Mouse (Mus musculus) G1E (cell line): ENCODE measurements around the gene Thada. TPM values are rescaled to one million over a fixed set of nuclear protein-coding genes. Genes with fewer than 3 reads are reported as not detected.
"Not testable (repeated sequence)": the region's sequence is repeated elsewhere in the genome, so short reads cannot be mapped to it uniquely, and the experiment has no call there.

ENCODE experiments used
- ATAC-seq: 2 replicates; pipeline ENCODE4 v1.8.0; 2016; ENCODE audit warnings: mild to moderate bottlenecking; ENCODE audit not compliant: insufficient number of reproducible peaks, poor library complexity, low FRiP score, severe bottlenecking; ENCODE audit errors: extremely low read depth
- DNase-seq: peaks from one replicate; pipeline ENCODE4 v3.0.0; 2012; ENCODE audit warnings: low spot score
- H3K27me3 ChIP-seq: 2 replicates; pipeline ENCODE4 v1.6.1; 2012; ENCODE audit warnings: mild to moderate bottlenecking, low read length, inconsistent platforms; ENCODE audit not compliant: insufficient read depth
- H3K36me3 ChIP-seq: replicated peaks from 2 replicates; pipeline ENCODE3; 2012; ENCODE audit warnings: mild to moderate bottlenecking, inconsistent platforms
- H3K4me1 ChIP-seq: 2 replicates; pipeline ENCODE4 v1.6.1; 2012; ENCODE audit warnings: low read depth, low read length, inconsistent platforms, mixed read lengths; ENCODE audit not compliant: insufficient read depth
- H3K4me3 ChIP-seq: 2 replicates; pipeline ENCODE4 v1.5.1; 2012; ENCODE audit warnings: low read depth, mild to moderate bottlenecking, inconsistent platforms, low read length, moderate library complexity, mixed read lengths
- H3K9me3 ChIP-seq: replicated peaks from 2 replicates; pipeline ENCODE4 v1.6.1; 2012; ENCODE audit warnings: inconsistent platforms
- CTCF ChIP-seq: IDR thresholded peaks from 2 replicates; pipeline ENCODE4 v1.5.1; 2012; ENCODE audit warnings: low read depth, low read length, inconsistent platforms, mixed read lengths
- GATA1 ChIP-seq: IDR thresholded peaks from 2 replicates; pipeline ENCODE4 v1.6.1; 2012; ENCODE audit warnings: borderline replicate concordance, low read length, inconsistent platforms, mixed read lengths
- GATA2 ChIP-seq: IDR thresholded peaks from 2 replicates; pipeline ENCODE4 v1.6.1; 2012; ENCODE audit warnings: low read depth, low read length, inconsistent platforms, borderline replicate concordance
- POLR2AphosphoS5 ChIP-seq: IDR thresholded peaks from 2 replicates; pipeline ENCODE4 v1.6.1; 2012; ENCODE audit warnings: low read depth, low read length, inconsistent platforms; ENCODE audit not compliant: insufficient replicate concordance
- TAL1 ChIP-seq: conservative IDR thresholded peaks from 2 replicates; pipeline ENCODE4 v1.6.1; 2012; ENCODE audit warnings: low read depth, low read length, inconsistent platforms, mixed read lengths
- polyA plus RNA-seq: library from polyadenylated mRNA; stranded (reverse); fragments of >175 nt; gene quantifications from 2 replicates; pipeline ENCODE4 v1.2.3, GENCODE M21; 2012
- total RNA-seq, 2 experiments: library from RNA; stranded (forward) in 1 of 2; stranded (reverse) in 1 of 2; fragments of 200-1000 nt in 1 of 2; fragments of >200 nt in 1 of 2; fragmentation: Nextera tagmentation in 1 of 2; gene quantifications; 2 replicates each; pipeline ENCODE4 v1.2.3; 2014 to 2017

Gene Thada
- total and polyA plus RNA-seq, 3 experiments, result 2.8 to 55.2 (median 28.1) TPM

DNA sequence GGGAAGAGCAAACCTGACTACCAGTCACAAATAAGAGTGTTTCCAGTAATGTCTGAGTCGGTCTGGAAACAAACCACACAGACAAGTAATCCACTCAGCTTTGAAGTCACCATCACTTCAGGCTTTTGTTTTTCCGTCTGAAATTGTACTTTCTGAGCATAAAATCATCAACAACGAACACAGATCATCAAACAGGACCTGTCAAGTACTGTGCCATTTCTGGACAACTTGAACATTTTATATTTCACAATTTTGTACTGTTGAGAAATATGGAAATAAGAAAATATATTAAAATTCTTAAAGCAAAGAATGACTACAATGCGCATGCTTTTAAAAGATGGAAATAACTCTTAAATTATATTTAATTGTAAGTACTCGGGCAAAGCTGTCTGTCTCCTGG lies 161.9 kb downstream of the Thada start:
- no peak overlapping the region for H3K4me3 ChIP-seq
- no peak for ATAC-seq
- no peak for TF ChIP-seq POLR2AphosphoS5
- TF ChIP-seq TAL1, result no peak
- TF ChIP-seq GATA2, result no peak
- TF ChIP-seq GATA1, result no peak
- TF ChIP-seq CTCF, result no peak

DNA sequence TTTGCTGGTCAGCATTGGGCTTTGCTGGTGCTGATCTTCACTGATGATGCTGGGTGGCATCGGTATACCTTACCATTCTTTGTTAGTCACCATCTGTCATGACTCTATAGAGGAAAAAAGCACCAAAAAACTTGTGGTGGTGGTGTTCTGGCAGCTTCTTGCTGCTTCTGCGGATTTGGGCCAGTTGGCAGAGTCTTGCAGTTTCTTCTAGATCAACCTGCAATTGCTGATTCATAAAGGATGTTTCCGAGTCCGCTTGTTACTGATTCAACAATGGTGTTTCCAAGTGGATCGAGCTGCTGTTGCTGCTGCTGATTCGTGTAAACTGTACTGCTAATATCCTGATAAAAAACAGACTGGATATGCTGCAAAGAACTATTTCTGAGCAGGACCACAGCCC lies 168.0 kb downstream of the Thada start:
- Histone ChIP-seq H3K9me3 (no peaks in the 10 kb centered on the region), H3K4me3 (no peak overlapping the region), H3K36me3 (peaks cover 65% of the 10 kb centered on the region), H3K4me1 (no peaks in the 10 kb centered on the region), H3K27me3 (no peaks in the 10 kb centered on the region)
- DNase-seq (no peak), ATAC-seq (no peak)
- TF ChIP-seq CTCF (no peak), GATA1 (no peak), POLR2AphosphoS5 (no peak), TAL1 (no peak), GATA2 (no peak)

More for the DNA sequence above, 161.9 kb downstream of the Thada start:
- peaks cover 81% of the 10 kb centered on the region for H3K36me3 ChIP-seq
- DNase-seq, result no peak
- no peaks in the 10 kb centered on the region for H3K27me3 ChIP-seq
- H3K4me1 ChIP-seq, result no peaks in the 10 kb centered on the region
- no peaks in the 10 kb centered on the region for H3K9me3 ChIP-seq

DNA sequence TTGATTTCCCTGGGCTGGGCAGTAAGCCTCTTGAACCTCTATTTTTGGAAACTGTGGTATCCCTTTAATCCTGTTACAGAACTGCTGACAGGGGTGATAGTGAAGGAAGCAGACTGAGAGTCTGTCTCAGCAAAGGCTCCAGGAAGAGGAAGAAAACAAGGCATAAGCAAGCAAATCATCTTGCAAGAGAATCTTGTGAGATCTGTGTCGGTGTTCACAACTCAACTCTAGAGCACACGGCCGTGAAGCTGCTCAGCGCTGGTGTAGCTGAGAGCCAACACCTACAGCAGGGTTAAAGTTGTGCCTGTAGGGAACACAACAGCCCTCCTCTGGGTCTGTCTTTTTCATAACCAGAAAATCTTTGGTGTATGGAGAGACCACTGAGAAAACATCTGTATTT lies 172.8 kb downstream of the Thada start:
- H3K9me3 ChIP-seq, result no peaks in the 10 kb centered on the region
- DNase-seq, result no peak
- no peak for ATAC-seq
- no peaks in the 10 kb centered on the region for H3K4me1 ChIP-seq
- no peak overlapping the region for H3K4me3 ChIP-seq
- H3K36me3 ChIP-seq, result peaks cover 56% of the 10 kb centered on the region
- no peak for TF ChIP-seq CTCF
- TF ChIP-seq TAL1, result no peak
- no peak for TF ChIP-seq GATA2
- TF ChIP-seq POLR2AphosphoS5, result no peak
- TF ChIP-seq GATA1, result no peak
- H3K27me3 ChIP-seq, result no peaks in the 10 kb centered on the region

DNA sequence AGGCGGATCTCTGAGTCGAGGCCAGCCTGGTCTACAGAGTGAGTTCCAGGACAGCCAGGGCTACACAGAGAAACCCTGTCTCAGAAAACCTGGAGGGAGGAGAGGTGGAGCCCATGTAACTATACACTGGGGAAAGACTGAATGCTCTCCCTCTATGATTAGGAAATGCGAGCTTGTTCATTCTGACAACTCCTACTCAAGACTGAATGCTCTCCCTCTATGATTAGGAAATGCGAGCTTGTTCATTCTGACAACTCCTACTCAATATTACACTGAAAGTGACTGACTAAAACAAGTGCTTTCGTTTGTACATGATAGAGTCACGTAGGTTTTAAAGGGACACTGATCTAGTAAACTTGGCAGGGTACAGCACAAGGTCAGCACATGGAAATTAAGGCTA lies 174.8 kb downstream of the Thada start:
- not testable (repeated sequence) for H3K4me3 ChIP-seq, ATAC-seq
- H3K36me3 ChIP-seq, result peaks cover 44% of the 10 kb centered on the region

DNA sequence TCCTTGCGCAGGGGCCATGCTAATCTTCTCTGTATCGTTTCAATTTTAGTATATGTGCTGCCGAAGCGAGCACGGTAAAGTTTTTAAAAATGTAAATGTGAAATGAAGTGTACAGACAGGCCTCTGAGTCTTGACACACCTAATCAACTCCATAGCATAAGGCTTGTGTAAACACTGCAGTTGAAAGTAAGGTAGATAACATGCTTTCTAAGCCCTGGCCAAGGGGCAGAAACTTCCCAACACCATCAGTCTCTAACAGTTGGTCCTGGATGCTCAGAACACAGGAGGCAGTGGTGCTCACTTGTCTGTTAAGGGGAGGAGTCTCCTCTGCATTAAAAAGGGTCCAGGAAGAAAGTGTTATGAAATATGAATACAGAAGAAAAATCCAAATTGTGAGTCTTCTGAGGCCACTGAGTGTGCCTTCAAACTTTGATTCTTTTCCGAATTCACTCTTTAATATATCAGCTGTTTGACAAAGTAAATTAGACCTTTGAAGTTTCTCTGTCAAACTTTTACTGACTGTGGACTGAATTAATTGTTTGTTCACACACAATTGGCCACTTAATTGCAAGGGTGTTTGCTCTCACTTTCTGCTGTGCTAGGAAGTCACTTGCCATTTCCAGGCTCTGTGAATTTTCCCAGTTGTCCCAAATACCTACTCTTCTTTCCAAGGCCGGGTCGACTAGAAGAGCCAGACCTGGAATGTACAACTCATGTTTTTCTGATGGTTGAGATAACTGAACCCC lies 178.2 kb downstream of the Thada start:
- Histone ChIP-seq H3K4me1 (no peaks in the 10 kb centered on the region), H3K27me3 (no peaks in the 10 kb centered on the region), H3K4me3 (no peak overlapping the region), H3K9me3 (no peaks in the 10 kb centered on the region), H3K36me3 (peaks cover 55% of the 10 kb centered on the region)
- TF ChIP-seq GATA2 (no peak), TAL1 (no peak), POLR2AphosphoS5 (no peak), CTCF (no peak), GATA1 (no peak)
- ATAC-seq (no peak), DNase-seq (no peak)

More for the DNA sequence above, 174.8 kb downstream of the Thada start:
- not testable (repeated sequence) for H3K27me3 ChIP-seq, H3K4me1 ChIP-seq, DNase-seq, H3K9me3 ChIP-seq

DNA sequence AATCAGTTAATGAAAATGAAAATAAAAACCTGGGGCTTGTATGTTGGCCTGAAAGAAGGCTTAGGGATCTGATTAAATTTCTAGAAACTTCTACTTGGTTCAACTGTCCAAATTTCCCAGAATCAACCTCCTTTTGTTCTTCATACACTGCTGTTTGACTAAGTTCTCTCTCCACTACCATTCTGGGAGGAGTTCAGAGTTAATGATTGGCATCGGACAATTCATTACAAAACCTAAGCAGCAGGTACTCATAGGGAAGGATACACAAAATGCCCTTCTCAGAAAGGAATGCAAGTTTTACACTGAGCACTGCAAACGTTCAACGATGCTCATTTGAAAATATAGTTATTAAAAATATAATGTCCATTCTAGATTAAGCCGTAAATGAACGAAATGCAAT lies 179.5 kb downstream of the Thada start:
- ATAC-seq, result no peak

More for the DNA sequence above, 179.5 kb downstream of the Thada start:
- TF ChIP-seq GATA1 (no peak), TAL1 (no peak), GATA2 (no peak), CTCF (no peak)
- Histone ChIP-seq H3K4me3 (no peak overlapping the region), H3K4me1 (peaks cover 3% of the 10 kb centered on the region; the same call in 1 of the 2 replicates), H3K9me3 (no peaks in the 10 kb centered on the region), H3K36me3 (peaks cover 57% of the 10 kb centered on the region), H3K27me3 (no peaks in the 10 kb centered on the region)
- no peak for DNase-seq
